Mouse (Mus musculus) limb, embryonic 10.5 days (tissue): Measurements from ENCODE around the gene Fhod1. TPM values are rescaled to one million over a fixed set of nuclear protein-coding genes. Genes with fewer than 3 reads are reported as not detected.
A peak's percentile ranks its signal among the peaks of the same experiment; 100 is the strongest.

Experiments
- DNase-seq: peaks from one replicate; pipeline ENCODE4 v3.0.0-alpha.2; 2017; ENCODE audit warnings: low spot score
- H3K27ac ChIP-seq: fragments of 300-500 bp; sonication (generic); 2 replicates; pipeline ENCODE4 v1.5.1; 2016; ENCODE audit warnings: mild to moderate bottlenecking
- H3K27me3 ChIP-seq: fragments of 300-500 bp; sonication (generic); 2 replicates; pipeline ENCODE4 v1.6.1; 2016; ENCODE audit warnings: low read depth, mild to moderate bottlenecking; ENCODE audit not compliant: poor library complexity, severe bottlenecking
- H3K36me3 ChIP-seq: fragments of 300-500 bp; sonication (generic); 2 replicates; pipeline ENCODE4 v1.6.1; 2016; ENCODE audit warnings: mild to moderate bottlenecking, moderate library complexity
- H3K4me1 ChIP-seq: fragments of 300-500 bp; sonication (generic); 2 replicates; pipeline ENCODE4 v1.6.1; 2016
- H3K4me3 ChIP-seq: fragments of 300-500 bp; sonication (generic); 2 replicates; pipeline ENCODE4 v1.5.1; 2016; ENCODE audit warnings: mild to moderate bottlenecking, moderate library complexity
- H3K9me3 ChIP-seq: fragments of 300-500 bp; sonication (generic); replicated peaks from 2 replicates; pipeline ENCODE4 v1.6.1; 2016; ENCODE audit warnings: mild to moderate bottlenecking
- WGBS: fragments of 180-500 bp; shearing (Covaris S2); methylation state at CpG from one replicate; pipeline ENCODE4 v1.1.7; 2016; 5-methylcytosine and 5-hydroxymethylcytosine counted together
- polyA plus RNA-seq: library from polyadenylated mRNA; unstranded; fragments of >200 nt; fragmentation: Nextera tagmentation; extraction: Ambion mirVana; gene quantifications from 2 replicates; pipeline ENCODE4 v1.2.1, GENCODE M21; 2016

Gene Fhod1
- polyA plus RNA-seq: 2.2 TPM in 2 replicates

- H3K4me3 ChIP-seq: peak within 1 kb of the TSS; percentile 74
- 0% methylated on average over 53 of the region's 53 CpGs for WGBS
- H3K27me3 ChIP-seq: 0 out of 2 replicates have a peak, but pooled peaks cover 6% of the 10 kb centered on the region
- peak within 1 kb of the TSS; percentile 88 for H3K27ac ChIP-seq
- H3K36me3 ChIP-seq: no peaks in the 10 kb centered on the region
- peak; percentile 94 for DNase-seq
- H3K4me1 ChIP-seq: peaks cover 50% of the 10 kb centered on the region
- no peaks in the 10 kb centered on the region for H3K9me3 ChIP-seq
Observed at GRCm38 (mm10) chr8:105347428-105348221, at the start of gene Fhod1. Gene Fhod1, minus strand, starts transcription at chr8:105347953.

- H3K36me3 ChIP-seq: no peaks in the 10 kb centered on the region
- DNase-seq: no peak
- no peaks in the 10 kb centered on the region for H3K9me3 ChIP-seq
- no peak overlapping the region for H3K4me3 ChIP-seq
- WGBS: 85% methylated on average over 7 of the region's 7 CpGs
- no peaks in the 10 kb centered on the region for H3K4me1 ChIP-seq
- no peak overlapping the region for H3K27ac ChIP-seq
- no peaks in the 10 kb centered on the region for H3K27me3 ChIP-seq
Observed at GRCm38 (mm10) chr8:105393915-105394314, 46.2 kb upstream of the Fhod1 start.

GRCm38 (mm10) chr8:105393089-105393787 lies 45.5 kb upstream of the Fhod1 start:
- 89% methylated on average over 12 of the region's 12 CpGs for WGBS
- H3K9me3 ChIP-seq: no peaks in the 10 kb centered on the region
- no peaks in the 10 kb centered on the region for H3K4me1 ChIP-seq
- no peaks in the 10 kb centered on the region for H3K27me3 ChIP-seq
- H3K4me3 ChIP-seq: no peak overlapping the region
- no peak for DNase-seq
- no peak overlapping the region for H3K27ac ChIP-seq
- H3K36me3 ChIP-seq: no peaks in the 10 kb centered on the region

- WGBS: 85% methylated on average over 6 of the region's 6 CpGs
Observed at GRCm38 (mm10) chr8:105389096-105389495, 41.3 kb upstream of the Fhod1 start.

GRCm38 (mm10) chr8:105387151-105387550 lies 39.4 kb upstream of the Fhod1 start:
- DNase-seq: no peak
- Histone ChIP-seq H3K27ac (no peak overlapping the region), H3K4me1 (0 out of 2 replicates have a peak, but pooled peaks cover 4% of the 10 kb centered on the region), H3K36me3 (no peaks in the 10 kb centered on the region), H3K27me3 (no peaks in the 10 kb centered on the region), H3K4me3 (no peak overlapping the region), H3K9me3 (no peaks in the 10 kb centered on the region)
- WGBS: 86% methylated on average over 1 of the region's 1 CpGs

More at GRCm38 (mm10) chr8:105389096-105389495, 41.3 kb upstream of the Fhod1 start:
- no peak for DNase-seq
- Histone ChIP-seq H3K36me3 (no peaks in the 10 kb centered on the region), H3K4me3 (no peak overlapping the region), H3K9me3 (no peaks in the 10 kb centered on the region), H3K4me1 (0 out of 2 replicates have a peak, but pooled peaks cover 4% of the 10 kb centered on the region), H3K27me3 (no peaks in the 10 kb centered on the region), H3K27ac (no peak overlapping the region)

GRCm38 (mm10) chr8:105384070-105384469 lies 36.3 kb upstream of the Fhod1 start:
- H3K27ac ChIP-seq: no peak overlapping the region
- H3K27me3 ChIP-seq: no peaks in the 10 kb centered on the region
- H3K36me3 ChIP-seq: no peaks in the 10 kb centered on the region
- no peak overlapping the region for H3K4me3 ChIP-seq
- 100% methylated on average over 2 of the region's 2 CpGs for WGBS
- DNase-seq: no peak
- H3K9me3 ChIP-seq: no peaks in the 10 kb centered on the region
- 0 out of 2 replicates have a peak, but pooled peaks cover 4% of the 10 kb centered on the region for H3K4me1 ChIP-seq

GRCm38 (mm10) chr8:105380308-105380707 lies 32.6 kb upstream of the Fhod1 start:
- Histone ChIP-seq H3K36me3 (no peaks in the 10 kb centered on the region), H3K27me3 (no peaks in the 10 kb centered on the region), H3K27ac (no peak overlapping the region), H3K4me1 (peaks cover 12% of the 10 kb centered on the region; the same call in 1 of the 2 replicates), H3K9me3 (no peaks in the 10 kb centered on the region), H3K4me3 (no peak overlapping the region)
- 84% methylated on average over 12 of the region's 12 CpGs for WGBS
- no peak for DNase-seq

GRCm38 (mm10) chr8:105378673-105379072 lies 30.9 kb upstream of the Fhod1 start:
- H3K27ac ChIP-seq: peak overlapping the region; percentile 15; the same call in 1 of the 2 replicates

GRCm38 (mm10) chr8:105374513-105374966 lies 26.8 kb upstream of the Fhod1 start:
- peak; percentile 64 for DNase-seq
- Histone ChIP-seq H3K4me1 (peaks cover 18% of the 10 kb centered on the region), H3K36me3 (peaks cover 3% of the 10 kb centered on the region; the same call in 1 of the 2 replicates), H3K27ac (0 out of 2 replicates have a peak overlapping the region, but pooled peaks have one; percentile 27), H3K9me3 (no peaks in the 10 kb centered on the region), H3K27me3 (0 out of 2 replicates have a peak, but pooled peaks cover 3% of the 10 kb centered on the region), H3K4me3 (peak overlapping the region; percentile 38)
- 28% methylated on average over 33 of the region's 33 CpGs for WGBS

More at GRCm38 (mm10) chr8:105378673-105379072, 30.9 kb upstream of the Fhod1 start:
- H3K9me3 ChIP-seq: no peaks in the 10 kb centered on the region
- DNase-seq: no peak
- WGBS: 84% methylated on average over 19 of the region's 19 CpGs
- H3K27me3 ChIP-seq: 0 out of 2 replicates have a peak, but pooled peaks cover under 1% of the 10 kb centered on the region
- H3K4me3 ChIP-seq: no peak overlapping the region
- H3K4me1 ChIP-seq: peaks cover 18% of the 10 kb centered on the region
- no peaks in the 10 kb centered on the region for H3K36me3 ChIP-seq

- no peaks in the 10 kb centered on the region for H3K9me3 ChIP-seq
- peaks cover 14% of the 10 kb centered on the region for H3K36me3 ChIP-seq
- WGBS: 71% methylated on average over 2 of the region's 2 CpGs
- peaks cover 16% of the 10 kb centered on the region for H3K4me1 ChIP-seq
- H3K27ac ChIP-seq: peak within 1 kb of the TSS; percentile 4; the same call in 1 of the 2 replicates
- DNase-seq: no peak
- H3K27me3 ChIP-seq: 0 out of 2 replicates have a peak, but pooled peaks cover 3% of the 10 kb centered on the region
- peak within 1 kb of the TSS; percentile 38 for H3K4me3 ChIP-seq
Observed at GRCm38 (mm10) chr8:105373032-105373431, 25.3 kb upstream of the Fhod1 start, which contains the start of gene Plekhg4. Gene Plekhg4, plus strand, starts transcription at chr8:105373274.

- no peak for DNase-seq
- WGBS: 80% methylated on average over 9 of the region's 9 CpGs
- H3K27me3 ChIP-seq: 0 out of 2 replicates have a peak, but pooled peaks cover 3% of the 10 kb centered on the region
- H3K4me1 ChIP-seq: peaks cover 16% of the 10 kb centered on the region
- peak overlapping the region; percentile 4; the same call in 1 of the 2 replicates for H3K27ac ChIP-seq
- no peak overlapping the region for H3K4me3 ChIP-seq
- H3K9me3 ChIP-seq: no peaks in the 10 kb centered on the region
- peaks cover 19% of the 10 kb centered on the region for H3K36me3 ChIP-seq
Observed at GRCm38 (mm10) chr8:105372473-105372872, 24.7 kb upstream of the Fhod1 start.

GRCm38 (mm10) chr8:105367107-105367506 lies 19.4 kb upstream of the Fhod1 start:
- no peaks in the 10 kb centered on the region for H3K9me3 ChIP-seq
- no peak overlapping the region for H3K27ac ChIP-seq
- H3K4me3 ChIP-seq: no peak overlapping the region
- WGBS: 82% methylated on average over 2 of the region's 2 CpGs
- peaks cover 70% of the 10 kb centered on the region for H3K36me3 ChIP-seq
- no peaks in the 10 kb centered on the region for H3K27me3 ChIP-seq
- H3K4me1 ChIP-seq: 0 out of 2 replicates have a peak, but pooled peaks cover 4% of the 10 kb centered on the region
- DNase-seq: no peak
